Mouse (Mus musculus) fat pad, adult 2 months (tissue): ENCODE results near the gene Olfr843.

ENCODE experiments used
- DNase-seq: peaks from one replicate; pipeline ENCODE4 v3.0.0-alpha.2; 2011; ENCODE audit warnings: low read depth, low spot score; ENCODE audit errors: extremely low read depth

The Olfr843 gene

DNA sequence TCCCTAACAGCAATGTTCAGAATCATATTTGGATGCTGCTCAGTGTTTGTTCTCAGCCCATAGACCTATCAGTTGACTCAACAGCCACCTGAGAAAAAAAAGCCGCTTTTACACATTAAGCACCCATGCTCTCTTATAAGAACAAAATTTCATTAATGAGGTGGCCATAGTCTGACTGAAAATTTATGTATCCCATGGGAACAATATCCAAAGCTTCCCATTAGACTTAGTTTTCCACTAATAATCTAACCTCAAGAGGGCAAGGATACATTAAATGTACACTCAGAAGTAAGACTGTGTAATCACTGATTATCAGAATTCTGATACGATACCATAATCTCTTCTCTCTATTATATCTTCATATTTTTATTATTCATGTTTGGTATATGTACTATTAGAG, at the start of gene Olfr843:
Gene Olfr843 (minus strand): TSS at position 101 of the 400 bp plus-strand sequence.
- no peak for DNase-seq
